Mouse (Mus musculus) embryonic facial prominence, embryonic 15.5 days (tissue): Measurements from ENCODE around the gene 6030468B19Rik. TPM values are rescaled to one million over a fixed set of nuclear protein-coding genes. Genes with fewer than 3 reads are reported as not detected.
A peak's percentile ranks its signal among the peaks of the same experiment; 100 is the strongest.

Source experiments
- ATAC-seq: fragments of 200-750 bp; cut with Nextera tagmentation; 2 replicates; pipeline ENCODE4 v1.8.0; 2017; ENCODE audit warnings: low read depth, moderate TSS enrichment; ENCODE audit not compliant: insufficient number of reproducible peaks, low FRiP score, low TSS enrichment
- H3K27ac ChIP-seq: fragments of 300-500 bp; sonication (generic); replicated peaks from 2 replicates; pipeline ENCODE4 v1.5.1; 2015; ENCODE audit warnings: mild to moderate bottlenecking, inconsistent platforms
- H3K27me3 ChIP-seq: fragments of 300-500 bp; sonication (generic); 2 replicates; pipeline ENCODE4 v1.6.1; 2015; ENCODE audit warnings: inconsistent platforms
- H3K36me3 ChIP-seq: fragments of 300-500 bp; sonication (generic); 2 replicates; pipeline ENCODE4 v1.6.1; 2015; ENCODE audit warnings: mild to moderate bottlenecking, inconsistent platforms
- H3K4me1 ChIP-seq: fragments of 300-500 bp; sonication (generic); 2 replicates; pipeline ENCODE4 v1.6.1; 2015; ENCODE audit warnings: inconsistent platforms
- H3K4me2 ChIP-seq: fragments of 300-500 bp; sonication (generic); replicated peaks from 2 replicates; pipeline ENCODE4 v1.6.1; 2015; ENCODE audit warnings: mild to moderate bottlenecking, inconsistent platforms
- H3K4me3 ChIP-seq: fragments of 300-500 bp; sonication (generic); replicated peaks from 2 replicates; pipeline ENCODE4 v1.5.1; 2015; ENCODE audit warnings: mild to moderate bottlenecking, inconsistent platforms
- H3K9ac ChIP-seq: fragments of 300-500 bp; sonication (generic); 2 replicates; pipeline ENCODE4 v1.6.1; 2015; ENCODE audit warnings: inconsistent platforms
- H3K9me3 ChIP-seq: fragments of 300-500 bp; sonication (generic); replicated peaks from 2 replicates; pipeline ENCODE4 v1.6.1; 2016; ENCODE audit warnings: inconsistent platforms
- WGBS: fragments of 180-500 bp; shearing (Covaris S2); methylation state at CpG from one replicate; pipeline ENCODE4 v1.1.7; 2015; 5-methylcytosine and 5-hydroxymethylcytosine counted together
- polyA plus RNA-seq: library from polyadenylated mRNA; unstranded; fragments of >200 nt; fragmentation: Nextera tagmentation; extraction: Ambion mirVana; gene quantifications from 2 replicates; pipeline ENCODE4 v1.2.1, GENCODE M21; 2015

The 6030468B19Rik gene
- polyA plus RNA-seq, 1 experiment from 2014 or later = 0.25 TPM

GRCm38 (mm10) chr11:117766275-117766674 is 31.2 kb upstream of the 6030468B19Rik start:
- no peaks in the 10 kb centered on the region for H3K27me3 ChIP-seq
- no peaks in the 10 kb centered on the region for H3K9me3 ChIP-seq
- H3K4me3 ChIP-seq = no peak overlapping the region
- H3K4me1 ChIP-seq = no peaks in the 10 kb centered on the region; the same call in 1 of the 2 replicates
- no peak overlapping the region for H3K9ac ChIP-seq
- no peak for ATAC-seq
- H3K36me3 ChIP-seq = peaks cover 36% of the 10 kb centered on the region
- H3K27ac ChIP-seq = no peak overlapping the region
- H3K4me2 ChIP-seq = no peak overlapping the region
- 81% methylated on average over 3 of the region's 3 CpGs for WGBS

- ATAC-seq = no peak
- H3K9me3 ChIP-seq = no peaks in the 10 kb centered on the region
- WGBS = 81% methylated on average over 20 of the region's 20 CpGs
- H3K9ac ChIP-seq = no peak overlapping the region
- no peaks in the 10 kb centered on the region; the same call in 1 of the 2 replicates for H3K4me1 ChIP-seq
- H3K4me3 ChIP-seq = no peak overlapping the region
- no peak overlapping the region for H3K27ac ChIP-seq
- H3K4me2 ChIP-seq = no peak overlapping the region
- no peaks in the 10 kb centered on the region for H3K27me3 ChIP-seq
- H3K36me3 ChIP-seq = peaks cover 43% of the 10 kb centered on the region
Measured at GRCm38 (mm10) chr11:117768725-117769682, 28.5 kb upstream of the 6030468B19Rik start.

- Histone ChIP-seq H3K9ac (no peak overlapping the region), H3K27me3 (no peaks in the 10 kb centered on the region), H3K9me3 (no peaks in the 10 kb centered on the region), H3K4me2 (no peak overlapping the region), H3K4me3 (no peak overlapping the region), H3K27ac (no peak overlapping the region), H3K4me1 (no peaks in the 10 kb centered on the region; the same call in 1 of the 2 replicates), H3K36me3 (peaks cover 40% of the 10 kb centered on the region)
- no peak for ATAC-seq
- WGBS = 88% methylated on average over 7 of the region's 7 CpGs
Measured at GRCm38 (mm10) chr11:117769683-117770047, 27.8 kb upstream of the 6030468B19Rik start.

- Histone ChIP-seq H3K36me3 (peaks cover 40% of the 10 kb centered on the region), H3K9me3 (no peaks in the 10 kb centered on the region), H3K9ac (no peak overlapping the region), H3K27ac (no peak overlapping the region), H3K27me3 (no peaks in the 10 kb centered on the region), H3K4me3 (no peak overlapping the region), H3K4me1 (no peaks in the 10 kb centered on the region; the same call in 1 of the 2 replicates), H3K4me2 (no peak overlapping the region)
- ATAC-seq = no peak
- WGBS = 88% methylated on average over 10 of the region's 10 CpGs
Measured at GRCm38 (mm10) chr11:117770407-117770806, 27.1 kb upstream of the 6030468B19Rik start.

- Histone ChIP-seq H3K4me3 (no peak overlapping the region), H3K27ac (no peak overlapping the region), H3K27me3 (no peaks in the 10 kb centered on the region), H3K36me3 (peaks cover 35% of the 10 kb centered on the region), H3K4me2 (no peak overlapping the region), H3K9ac (no peak overlapping the region), H3K4me1 (no peaks in the 10 kb centered on the region; the same call in 1 of the 2 replicates), H3K9me3 (no peaks in the 10 kb centered on the region)
- WGBS = 90% methylated on average over 7 of the region's 7 CpGs
- ATAC-seq = no peak
Measured at GRCm38 (mm10) chr11:117772352-117772751, 25.1 kb upstream of the 6030468B19Rik start.

- H3K4me2 ChIP-seq = no peak overlapping the region
- no peak overlapping the region for H3K27ac ChIP-seq
- no peaks in the 10 kb centered on the region for H3K9me3 ChIP-seq
- H3K27me3 ChIP-seq = no peaks in the 10 kb centered on the region
- H3K9ac ChIP-seq = no peak overlapping the region
- no peak for ATAC-seq
- no peak overlapping the region for H3K4me3 ChIP-seq
- peaks cover 35% of the 10 kb centered on the region for H3K36me3 ChIP-seq
- WGBS = 91% methylated on average over 10 of the region's 10 CpGs
- peaks cover 15% of the 10 kb centered on the region for H3K4me1 ChIP-seq
Measured at GRCm38 (mm10) chr11:117774925-117775324, 22.5 kb upstream of the 6030468B19Rik start.

- Histone ChIP-seq H3K4me1 (peaks cover 22% of the 10 kb centered on the region), H3K27me3 (no peaks in the 10 kb centered on the region), H3K9ac (no peak overlapping the region), H3K4me3 (no peak overlapping the region), H3K36me3 (peaks cover 35% of the 10 kb centered on the region), H3K27ac (no peak overlapping the region), H3K4me2 (no peak overlapping the region), H3K9me3 (no peaks in the 10 kb centered on the region)
- ATAC-seq = no peak
- 88% methylated on average over 13 of the region's 13 CpGs for WGBS
Measured at GRCm38 (mm10) chr11:117775540-117775939, 21.9 kb upstream of the 6030468B19Rik start.

GRCm38 (mm10) chr11:117776085-117776792 is 21.2 kb upstream of the 6030468B19Rik start:
- WGBS = 91% methylated on average over 14 of the region's 14 CpGs
- H3K9ac ChIP-seq = no peak overlapping the region
- H3K4me3 ChIP-seq = no peak overlapping the region
- H3K27ac ChIP-seq = no peak overlapping the region
- no peaks in the 10 kb centered on the region for H3K9me3 ChIP-seq
- ATAC-seq = no peak
- H3K4me2 ChIP-seq = no peak overlapping the region
- no peaks in the 10 kb centered on the region for H3K27me3 ChIP-seq
- H3K36me3 ChIP-seq = peaks cover 35% of the 10 kb centered on the region
- H3K4me1 ChIP-seq = peaks cover 29% of the 10 kb centered on the region

- 79% methylated on average over 5 of the region's 5 CpGs for WGBS
- H3K36me3 ChIP-seq = peaks cover 31% of the 10 kb centered on the region
- H3K9ac ChIP-seq = no peak overlapping the region
- no peaks in the 10 kb centered on the region for H3K9me3 ChIP-seq
- ATAC-seq = no peak
- no peak overlapping the region for H3K4me3 ChIP-seq
- no peaks in the 10 kb centered on the region for H3K27me3 ChIP-seq
- H3K4me1 ChIP-seq = peaks cover 37% of the 10 kb centered on the region
- H3K4me2 ChIP-seq = no peak overlapping the region
- H3K27ac ChIP-seq = no peak overlapping the region
Measured at GRCm38 (mm10) chr11:117777111-117777510, 20.3 kb upstream of the 6030468B19Rik start.

- 90% methylated on average over 11 of the region's 11 CpGs for WGBS
- no peak for ATAC-seq
- Histone ChIP-seq H3K4me3 (no peak overlapping the region), H3K27me3 (no peaks in the 10 kb centered on the region), H3K4me2 (no peak overlapping the region), H3K9ac (no peak overlapping the region), H3K9me3 (no peaks in the 10 kb centered on the region), H3K36me3 (peaks cover 25% of the 10 kb centered on the region), H3K27ac (no peak overlapping the region), H3K4me1 (peaks cover 42% of the 10 kb centered on the region)
Measured at GRCm38 (mm10) chr11:117778031-117778430, 19.4 kb upstream of the 6030468B19Rik start.

- no peak overlapping the region for H3K9ac ChIP-seq
- H3K36me3 ChIP-seq = peaks cover 17% of the 10 kb centered on the region
- WGBS = 50% methylated on average over 12 of the region's 12 CpGs
- H3K27me3 ChIP-seq = no peaks in the 10 kb centered on the region
- H3K27ac ChIP-seq = peak overlapping the region; percentile 93
- H3K9me3 ChIP-seq = no peaks in the 10 kb centered on the region
- peaks cover 49% of the 10 kb centered on the region for H3K4me1 ChIP-seq
- no peak for ATAC-seq
- peak overlapping the region; percentile 54 for H3K4me3 ChIP-seq
- H3K4me2 ChIP-seq = peak overlapping the region; percentile 97
Measured at GRCm38 (mm10) chr11:117778851-117779433, 18.5 kb upstream of the 6030468B19Rik start.
